Mouse (Mus musculus) C2C12 (cell line): ENCODE data around the gene Smap1.

Source experiments
- CTCF ChIP-seq: IDR thresholded peaks from one replicate; pipeline ENCODE4 v1.5.1; 2011; ENCODE audit not compliant: control insufficient read depth, insufficient read depth, insufficient read length
- FOSL1 ChIP-seq: IDR thresholded peaks from one replicate; pipeline ENCODE4 v1.8.0; 2011; ENCODE audit warnings: mild to moderate bottlenecking, low read length; ENCODE audit not compliant: poor library complexity, insufficient read depth, severe bottlenecking
- MYOD1 ChIP-seq: IDR thresholded peaks from one replicate; pipeline ENCODE4 v1.6.1; 2011; ENCODE audit warnings: low read depth; ENCODE audit not compliant: control insufficient read depth, insufficient read length
- USF1 ChIP-seq: IDR thresholded peaks from one replicate; pipeline ENCODE4 v1.6.1; 2011; ENCODE audit warnings: low read depth, mild to moderate bottlenecking, control low read depth, moderate library complexity

DNA sequence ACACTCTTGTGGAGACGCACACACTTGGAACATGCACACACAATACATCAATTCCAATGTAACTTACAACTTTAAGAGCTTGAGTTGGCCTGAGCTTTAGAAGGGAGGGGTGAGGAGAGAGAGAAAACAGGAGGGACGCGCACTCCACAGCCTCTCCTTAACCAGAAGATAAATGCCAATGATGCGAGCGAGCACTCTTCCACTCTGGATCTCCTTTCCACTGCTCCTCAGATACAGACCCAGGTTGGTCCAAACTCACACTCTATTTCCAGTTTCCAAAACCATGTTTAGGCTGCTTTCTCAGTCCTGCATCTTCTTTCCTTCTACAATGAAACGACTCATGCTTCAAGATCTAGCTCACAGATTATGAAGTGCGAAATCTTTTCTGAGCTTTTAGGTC, 56.6 kb downstream of the Smap1 start:
- TF ChIP-seq CTCF (no peak), MYOD1 (no peak), FOSL1 (no peak), USF1 (no peak)
